Mouse (Mus musculus): ENCODE results near the gene Ppp2r5e. TPM values are rescaled to one million over a fixed set of nuclear protein-coding genes. Genes with fewer than 3 reads are reported as not detected.
A peak's percentile ranks its signal among the peaks of the same experiment; 100 is the strongest.
"Not testable (repeated sequence)": the region's sequence is repeated elsewhere in the genome, so short reads cannot be mapped to it uniquely, and the experiment has no call there.

Ppp2r5e gene
- total RNA-seq, 2 experiments from 2014 or later: 14.3 to 26.7 TPM

DNA sequence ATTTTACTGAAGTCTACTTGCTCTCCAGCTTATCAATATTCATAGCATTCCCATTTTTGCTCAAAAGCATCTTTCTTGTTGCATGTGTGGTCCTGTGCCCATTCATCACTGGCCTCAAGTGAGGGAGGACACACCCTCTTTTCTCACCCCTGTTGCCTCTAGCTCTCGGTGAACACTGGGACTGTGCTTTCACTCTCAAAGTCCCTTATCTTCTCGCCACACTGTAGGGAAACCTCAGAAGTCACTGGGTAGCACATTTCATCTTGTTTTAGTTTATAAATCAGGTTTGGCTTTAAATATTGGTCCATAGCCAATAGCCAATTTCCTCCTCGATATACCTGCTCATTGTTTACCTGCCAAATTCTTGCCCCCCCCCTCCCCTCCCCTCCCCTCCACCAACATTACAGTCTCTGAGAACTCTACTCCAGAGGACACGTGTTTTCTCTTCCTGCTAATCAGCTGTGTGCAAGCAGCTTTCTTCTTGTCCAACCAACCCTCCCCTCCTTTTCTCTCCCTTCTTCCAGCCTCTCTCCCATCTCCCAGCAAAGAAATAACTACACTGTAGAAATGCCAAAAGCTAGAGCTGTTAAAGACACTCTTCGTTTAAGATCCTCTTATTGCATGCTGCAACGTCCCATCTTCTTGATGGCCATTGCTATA is 90.9 kb downstream of the Ppp2r5e start:
- ATAC-seq (replicated peaks; ENCODE audit: low FRiP score, low TSS enrichment, poor library complexity, severe bottlenecking): peak; percentile 92

GRCm38 (mm10) chr12:75502664-75503063 is 93.4 kb downstream of the Ppp2r5e start:
- ATAC-seq (replicated peaks; ENCODE audit: low FRiP score, low TSS enrichment, poor library complexity, severe bottlenecking): no peak

GRCm38 (mm10) chr12:75497698-75498097 is 98.3 kb downstream of the Ppp2r5e start:
- no peak for ATAC-seq (replicated peaks; ENCODE audit: low FRiP score, low TSS enrichment, poor library complexity, severe bottlenecking)

DNA sequence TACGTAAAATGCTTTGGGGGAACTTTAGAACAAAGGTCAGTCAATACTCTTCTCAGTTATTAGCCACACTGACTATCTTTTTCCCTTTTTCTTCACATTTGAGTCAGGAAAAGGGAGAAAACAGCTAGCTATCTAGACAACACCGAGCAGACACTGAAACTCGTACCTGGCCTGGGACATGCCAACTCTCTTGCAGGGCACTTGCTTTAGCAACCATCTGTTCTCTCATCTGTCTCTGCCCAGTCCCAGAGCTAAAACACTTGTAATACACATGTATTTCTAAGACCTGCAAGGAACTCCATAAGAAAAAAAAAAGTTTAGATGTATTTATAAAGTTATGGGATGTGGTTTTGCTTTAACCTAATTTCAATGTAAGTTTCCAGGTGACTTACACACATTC is 100.4 kb downstream of the Ppp2r5e start:
- no peak for ATAC-seq (replicated peaks; ENCODE audit: low FRiP score, low TSS enrichment, poor library complexity, severe bottlenecking)

- ATAC-seq (replicated peaks; ENCODE audit: low FRiP score, low TSS enrichment, poor library complexity, severe bottlenecking): no peak
These were observed 101.4 kb downstream of the Ppp2r5e start for GRCm38 (mm10) chr12:75494643-75495042.

GRCm38 (mm10) chr12:75492549-75493327 is 103.3 kb downstream of the Ppp2r5e start:
- no peak for ATAC-seq (replicated peaks; ENCODE audit: low FRiP score, low TSS enrichment, poor library complexity, severe bottlenecking)

DNA sequence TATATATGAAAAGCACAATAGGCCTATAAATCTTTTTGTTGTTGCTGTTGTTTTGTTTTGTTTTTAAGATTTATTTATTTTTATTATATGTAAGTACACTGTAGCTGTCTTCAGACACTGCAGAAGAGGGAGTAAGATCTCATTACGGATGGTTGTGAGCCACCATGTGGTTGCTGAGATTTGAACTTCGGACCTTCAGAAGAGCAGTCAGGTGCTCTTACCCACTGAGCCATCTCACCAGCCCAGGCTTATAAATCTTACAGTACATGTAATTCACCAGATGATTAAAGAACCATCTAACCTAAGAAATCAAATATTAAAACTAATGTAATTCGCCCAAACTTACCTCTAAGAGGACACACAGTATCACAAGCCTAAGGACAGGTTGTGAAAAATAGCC is 103.9 kb downstream of the Ppp2r5e start:
- not testable (repeated sequence) for ATAC-seq (replicated peaks; ENCODE audit: low FRiP score, low TSS enrichment, poor library complexity, severe bottlenecking)

DNA sequence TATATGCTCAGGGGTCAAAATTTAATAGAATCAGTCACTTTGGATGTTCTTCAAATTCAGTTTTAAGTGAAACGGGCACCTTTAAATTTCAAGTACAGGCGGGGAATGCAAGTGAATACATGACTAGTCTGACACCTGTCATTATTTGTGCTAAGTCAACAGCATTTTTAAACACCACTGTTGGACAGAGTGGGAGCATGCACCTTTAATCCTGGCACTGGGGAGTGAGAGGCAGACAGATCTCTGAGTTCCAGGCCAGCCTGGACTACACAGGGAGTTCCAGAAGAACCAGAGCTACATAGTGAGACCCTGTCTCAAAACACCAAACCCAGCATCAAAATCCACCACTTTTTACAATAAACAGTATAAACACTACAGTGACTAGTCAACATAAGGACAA is 108.5 kb downstream of the Ppp2r5e start:
- no peak for ATAC-seq (replicated peaks; ENCODE audit: low FRiP score, low TSS enrichment, poor library complexity, severe bottlenecking)

- ATAC-seq (replicated peaks; ENCODE audit: low FRiP score, low TSS enrichment, poor library complexity, severe bottlenecking): no peak
These were observed 109.3 kb downstream of the Ppp2r5e start for GRCm38 (mm10) chr12:75486568-75487286.

GRCm38 (mm10) chr12:75482781-75483180 is 113.3 kb downstream of the Ppp2r5e start:
- peak; percentile 71 for ATAC-seq (replicated peaks; ENCODE audit: low FRiP score, low TSS enrichment, poor library complexity, severe bottlenecking)

DNA sequence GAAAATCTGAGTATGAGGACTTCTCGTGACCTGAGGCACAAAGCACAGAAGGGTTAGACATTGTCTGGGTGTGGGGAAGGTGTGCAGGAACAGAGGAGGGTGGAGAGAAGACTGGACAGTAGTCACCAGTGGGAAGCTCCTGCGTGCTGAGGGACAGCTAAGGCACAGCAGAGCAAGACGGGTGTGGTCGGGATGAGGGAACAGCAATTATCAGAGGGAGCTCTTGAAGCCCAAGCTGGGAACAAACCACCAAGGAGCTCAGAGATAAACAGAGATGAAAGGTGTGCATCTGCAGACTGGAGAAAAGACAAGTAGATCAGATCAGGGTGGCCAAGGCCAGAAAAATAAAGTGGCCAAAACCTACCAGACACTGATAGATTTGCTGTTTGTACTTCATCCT is 114.0 kb downstream of the Ppp2r5e start:
- 0 out of 2 replicates have a peak, but pooled peaks have one; percentile 14 for ATAC-seq (replicated peaks; ENCODE audit: low FRiP score, low TSS enrichment, poor library complexity, severe bottlenecking)

- ATAC-seq (replicated peaks; ENCODE audit: low FRiP score, low TSS enrichment, poor library complexity, severe bottlenecking): no peak
These were observed 116.0 kb downstream of the Ppp2r5e start for GRCm38 (mm10) chr12:75480031-75480430.

DNA sequence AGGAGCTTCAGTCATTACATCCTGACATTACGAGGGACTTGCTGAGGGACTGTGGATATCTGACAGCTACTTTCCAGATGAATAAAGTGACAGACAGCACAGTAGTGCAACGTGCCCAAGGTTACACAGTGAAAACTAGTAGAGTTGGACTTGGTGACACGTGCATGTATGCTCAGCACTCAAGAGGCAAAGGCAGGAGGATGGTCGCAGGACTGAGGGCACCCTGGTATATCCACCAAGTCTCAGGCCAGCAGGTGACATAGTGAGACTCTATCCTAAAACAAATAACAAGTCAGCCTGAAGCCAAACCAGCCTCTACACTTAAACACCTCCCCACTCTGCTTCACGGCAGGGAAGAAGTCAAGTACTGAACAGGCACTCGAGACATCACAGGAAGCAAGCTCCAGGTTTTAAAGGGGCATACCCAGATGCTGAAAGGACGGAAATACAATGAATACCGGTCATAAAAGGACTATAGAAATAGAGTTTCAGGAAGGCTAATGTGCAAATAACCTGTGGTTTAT is 116.6 kb downstream of the Ppp2r5e start:
- ATAC-seq (replicated peaks; ENCODE audit: low FRiP score, low TSS enrichment, poor library complexity, severe bottlenecking): no peak

GRCm38 (mm10) chr12:75478596-75478995 is 117.4 kb downstream of the Ppp2r5e start:
- no peak for ATAC-seq (replicated peaks; ENCODE audit: low FRiP score, low TSS enrichment, poor library complexity, severe bottlenecking)

GRCm38 (mm10) chr12:75478117-75478516 is 117.9 kb downstream of the Ppp2r5e start:
- no peak for ATAC-seq (replicated peaks; ENCODE audit: low FRiP score, low TSS enrichment, poor library complexity, severe bottlenecking)

GRCm38 (mm10) chr12:75473021-75473420 is 123.0 kb downstream of the Ppp2r5e start:
- no peak for ATAC-seq (replicated peaks; ENCODE audit: low FRiP score, low TSS enrichment, poor library complexity, severe bottlenecking)

GRCm38 (mm10) chr12:75472107-75472506 is 123.9 kb downstream of the Ppp2r5e start:
- ATAC-seq (replicated peaks; ENCODE audit: low FRiP score, low TSS enrichment, poor library complexity, severe bottlenecking): no peak

DNA sequence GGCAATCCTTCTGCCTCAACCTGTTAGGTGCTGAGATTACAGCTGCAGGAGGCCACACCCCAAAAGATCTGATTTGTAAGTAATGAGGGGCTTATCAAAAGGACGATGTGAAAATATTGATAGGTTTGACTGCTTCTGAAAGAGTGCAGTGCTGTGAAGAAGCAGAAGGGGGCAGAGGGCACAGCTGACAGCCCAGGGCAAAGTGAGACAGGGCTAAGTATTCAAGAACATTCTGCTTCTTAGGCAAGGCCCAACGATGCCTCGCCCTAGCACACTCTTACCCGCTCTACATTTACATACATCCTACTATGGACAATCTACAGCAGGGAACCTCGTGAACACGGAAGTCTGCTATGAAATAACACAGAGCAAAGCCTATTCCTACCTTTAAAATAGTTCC is 128.2 kb downstream of the Ppp2r5e start:
- 0 out of 2 replicates have a peak, but pooled peaks have one; percentile 50 for ATAC-seq (replicated peaks; ENCODE audit: low FRiP score, low TSS enrichment, poor library complexity, severe bottlenecking)

DNA sequence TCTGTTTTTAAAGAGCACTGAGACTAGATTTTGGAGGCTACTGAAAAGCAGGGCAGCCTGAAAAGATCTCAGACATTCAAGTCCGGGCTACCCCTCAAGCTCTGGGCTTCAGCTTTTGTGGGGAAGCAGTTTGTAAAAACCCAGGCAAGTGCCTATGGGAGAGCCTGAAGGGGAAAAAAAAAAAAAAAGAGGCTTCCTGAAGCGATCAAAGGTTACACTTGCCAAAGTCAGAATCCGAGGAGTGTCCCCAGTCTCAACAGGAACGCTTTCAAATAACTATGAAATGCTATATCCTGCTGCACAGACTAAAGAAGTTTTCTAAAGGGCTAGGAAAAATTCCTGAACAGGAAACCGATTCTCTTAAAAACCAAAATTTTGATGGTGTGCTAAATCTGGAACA is 128.9 kb downstream of the Ppp2r5e start:
- ATAC-seq (replicated peaks; ENCODE audit: low FRiP score, low TSS enrichment, poor library complexity, severe bottlenecking): no peak

- ATAC-seq (replicated peaks; ENCODE audit: low FRiP score, low TSS enrichment, poor library complexity, severe bottlenecking): no peak
These were observed 129.8 kb downstream of the Ppp2r5e start for GRCm38 (mm10) chr12:75466206-75466605.
